Mouse (Mus musculus): ENCODE measurements around the gene Arl4c.

DNA sequence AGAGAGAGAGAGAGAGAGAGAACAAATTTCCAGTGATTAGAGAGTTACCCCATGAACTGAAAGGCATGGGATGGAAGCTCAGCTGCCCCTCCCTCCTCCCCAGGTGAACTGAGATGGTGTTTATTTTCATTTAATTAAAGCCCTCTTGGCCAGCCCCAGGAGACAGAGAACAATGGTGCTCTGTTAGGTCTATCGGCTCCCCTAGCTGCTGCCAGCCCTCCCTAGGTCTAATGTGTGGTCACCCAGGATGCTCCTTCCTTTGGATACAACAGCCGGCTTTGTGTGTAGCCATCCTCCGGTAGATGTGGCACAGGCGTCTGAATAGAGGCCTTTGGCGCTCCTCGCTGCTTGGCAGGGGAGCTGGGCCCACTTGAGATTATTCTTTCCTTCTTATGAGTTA is 5.5 kb upstream of the Arl4c start:
- TF ChIP-seq TAL1 (IDR thresholded peaks at IDR 0.05; ENCODE audit: low read length) (no peak), GATA1 (IDR thresholded peaks at IDR 0.05; ENCODE audit: low read length) (no peak)
